Mouse (Mus musculus) spleen, adult 18-20 months (tissue): Measurements from ENCODE around the gene Chd2.

Experiments used
- DNase-seq, 2 experiments: peaks; one replicate each; pipeline ENCODE4 v3.0.0; 2022; ENCODE audit warnings: mixed read lengths in 2 of 2

Chd2 gene

GRCm38 (mm10) chr7:73561492-73562055, 19.9 kb upstream of the Chd2 start:
- DNase-seq, result no peak

- no peak for DNase-seq
Measured at GRCm38 (mm10) chr7:73560811-73561210, 19.2 kb upstream of the Chd2 start.

- no peak for DNase-seq
Measured at GRCm38 (mm10) chr7:73559853-73560190, 18.2 kb upstream of the Chd2 start.

- DNase-seq, result no peak
Measured at GRCm38 (mm10) chr7:73559170-73559852, 17.7 kb upstream of the Chd2 start.

GRCm38 (mm10) chr7:73558293-73559169, 16.9 kb upstream of the Chd2 start:
- DNase-seq, result peak; percentile 97 to 99

GRCm38 (mm10) chr7:73557671-73558265, 16.1 kb upstream of the Chd2 start:
- DNase-seq, result peak; percentile 54 to 65

GRCm38 (mm10) chr7:73556688-73557667, 15.3 kb upstream of the Chd2 start:
- peak in 1 of 2 experiments; percentile 1 for DNase-seq

GRCm38 (mm10) chr7:73555918-73556580, 14.4 kb upstream of the Chd2 start:
- no peak for DNase-seq

- DNase-seq, result no peak
Measured at GRCm38 (mm10) chr7:73554849-73555248, 13.2 kb upstream of the Chd2 start.

- DNase-seq, result peak in 1 of 2 experiments; percentile 1
Measured at GRCm38 (mm10) chr7:73553160-73553559, 11.5 kb upstream of the Chd2 start.

- DNase-seq, result peak in 1 of 2 experiments; percentile 1
Measured at GRCm38 (mm10) chr7:73552054-73552750, 10.6 kb upstream of the Chd2 start.

- peak in 1 of 2 experiments; percentile 0 for DNase-seq
Measured at GRCm38 (mm10) chr7:73551370-73551769, 9.7 kb upstream of the Chd2 start.

- peak in 1 of 2 experiments; percentile 0 for DNase-seq
Measured at GRCm38 (mm10) chr7:73548051-73548450, 6.4 kb upstream of the Chd2 start.

GRCm38 (mm10) chr7:73546561-73547510, 5.2 kb upstream of the Chd2 start:
- peak in 1 of 2 experiments; percentile 2 for DNase-seq

- no peak for DNase-seq
Measured at GRCm38 (mm10) chr7:73545004-73545403, 3.4 kb upstream of the Chd2 start.

GRCm38 (mm10) chr7:73542131-73542853, 662 bp upstream of the Chd2 start:
- no peak for DNase-seq

GRCm38 (mm10) chr7:73541079-73541390, 595 bp downstream of the Chd2 start:
- no peak for DNase-seq

- no peak for DNase-seq
Measured at GRCm38 (mm10) chr7:73540202-73541078, 1.2 kb downstream of the Chd2 start.
